Mouse (Mus musculus): ENCODE data around the gene Dock2. TPM values are rescaled to one million over a fixed set of nuclear protein-coding genes. Genes with fewer than 3 reads are reported as not detected.
"Not testable (repeated sequence)": the region's sequence is repeated elsewhere in the genome, so short reads cannot be mapped to it uniquely, and the experiment has no call there.

The Dock2 gene
- total RNA-seq (2021), result 1 to 10 TPM; 2.5 to 3.9 TPM
- long read RNA-seq, experiment 1, result 0 reads
- long read RNA-seq, experiment 2, full-length matches to known transcripts, result 1 of 1 reads
- long read RNA-seq, experiment 2, partial matches to known transcripts, result 0 of 1 reads
- long read RNA-seq, experiment 2, other reads (novel, unspliced or antisense), result 0 of 1 reads

- DNase-seq, result no peak
Observed at GRCm38 (mm10) chr11:34783587-34784043, at the start of gene Dock2. Dock2 (minus strand) TSS chr11:34783892.

GRCm38 (mm10) chr11:34832678-34833077 is 49.0 kb upstream of the Dock2 start:
- DNase-seq, result no peak

- no peak for DNase-seq
Observed at GRCm38 (mm10) chr11:34827803-34828202, 44.1 kb upstream of the Dock2 start.

- DNase-seq, result no peak
Observed at GRCm38 (mm10) chr11:34826940-34827339, 43.2 kb upstream of the Dock2 start.

GRCm38 (mm10) chr11:34824791-34825190 is 41.1 kb upstream of the Dock2 start:
- DNase-seq, result no peak

- DNase-seq, result no peak
Observed at GRCm38 (mm10) chr11:34814767-34815166, 31.1 kb upstream of the Dock2 start.

- no peak for DNase-seq
Observed at GRCm38 (mm10) chr11:34814319-34814718, 30.6 kb upstream of the Dock2 start.

- DNase-seq, result peak in 1 of 2 experiments; percentile 3
Observed at GRCm38 (mm10) chr11:34805026-34805425, 21.3 kb upstream of the Dock2 start.

GRCm38 (mm10) chr11:34798066-34798465 is 14.4 kb upstream of the Dock2 start:
- not testable (repeated sequence) for DNase-seq

- peak; percentile 29 to 64 for DNase-seq
Observed at GRCm38 (mm10) chr11:34796097-34796496, 12.4 kb upstream of the Dock2 start.

GRCm38 (mm10) chr11:34791872-34792271 is 8.2 kb upstream of the Dock2 start:
- no peak for DNase-seq

GRCm38 (mm10) chr11:34784864-34785263 is 1.2 kb upstream of the Dock2 start:
- no peak for DNase-seq

- DNase-seq, result no peak
Observed at GRCm38 (mm10) chr11:34782516-34783430, 919 bp downstream of the Dock2 start.

GRCm38 (mm10) chr11:34780786-34781185 is 2.9 kb downstream of the Dock2 start:
- no peak for DNase-seq

- DNase-seq, result no peak
Observed at GRCm38 (mm10) chr11:34779966-34780365, 3.7 kb downstream of the Dock2 start.

- DNase-seq, result no peak
Observed at GRCm38 (mm10) chr11:34778351-34778750, 5.3 kb downstream of the Dock2 start.

- DNase-seq, result no peak
Observed at GRCm38 (mm10) chr11:34777529-34777928, 6.2 kb downstream of the Dock2 start.

- no peak for DNase-seq
Observed at GRCm38 (mm10) chr11:34776054-34776453, 7.6 kb downstream of the Dock2 start.

- DNase-seq, result no peak
Observed at GRCm38 (mm10) chr11:34774636-34775035, 9.1 kb downstream of the Dock2 start.

GRCm38 (mm10) chr11:34773304-34773895 is 10.3 kb downstream of the Dock2 start:
- DNase-seq, result peak in 1 of 2 experiments; percentile 23

GRCm38 (mm10) chr11:34771221-34771986 is 12.3 kb downstream of the Dock2 start:
- DNase-seq, result peak; percentile 88 to 91

- no peak for DNase-seq
Observed at GRCm38 (mm10) chr11:34770666-34771065, 13.0 kb downstream of the Dock2 start.
